Mouse (Mus musculus): Measurements from ENCODE around the gene Sdcbp2.

The Sdcbp2 gene

DNA sequence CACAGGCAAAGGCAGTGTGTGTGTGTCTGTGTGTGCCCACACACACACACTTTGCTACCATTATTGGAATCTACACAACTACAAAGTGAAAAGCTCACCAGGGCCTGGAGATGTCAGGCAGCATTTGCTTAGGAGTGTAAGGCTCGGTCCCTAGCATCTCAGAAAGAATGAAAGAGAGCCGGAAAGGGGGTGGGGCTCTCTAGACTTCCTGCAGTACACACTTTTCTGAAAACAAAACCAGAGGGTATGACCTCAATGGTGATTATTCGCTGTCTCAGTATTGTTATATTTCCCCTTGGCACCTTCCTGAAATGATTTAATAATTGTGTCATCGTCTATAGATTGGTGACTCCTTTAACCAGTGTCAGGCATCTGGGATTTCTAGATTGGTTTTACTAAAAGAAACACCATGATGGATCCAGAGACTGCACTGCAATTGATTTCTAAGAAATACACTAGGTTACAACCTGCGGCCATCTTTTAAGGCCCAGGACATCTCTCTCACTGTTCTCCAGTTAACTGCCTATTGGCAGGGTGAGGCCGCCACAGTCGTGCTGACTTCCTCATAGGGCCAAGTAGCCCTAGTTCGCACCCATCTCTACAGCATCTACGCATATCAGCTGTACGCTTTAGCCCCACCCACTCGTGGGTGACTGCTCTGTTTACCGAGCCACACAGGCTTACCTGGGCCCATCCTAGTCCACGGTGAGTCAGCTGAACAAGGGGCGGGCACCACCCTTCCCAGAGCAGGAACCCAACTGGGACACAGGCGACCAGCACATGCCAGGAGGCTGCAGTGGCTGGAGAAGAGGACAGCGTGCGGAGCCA lies at the start of gene Sdcbp2:
TSS of gene Sdcbp2 (plus strand) at position 750 of the 828 bp plus-strand sequence.
- no peak for DNase-seq (ENCODE audit: low spot score)

GRCm38 (mm10) chr2:151524324-151525041 lies 47.9 kb upstream of the Sdcbp2 start:
- no peak for DNase-seq (ENCODE audit: low spot score)

GRCm38 (mm10) chr2:151525520-151525919 lies 46.9 kb upstream of the Sdcbp2 start:
- no peak for DNase-seq (ENCODE audit: low spot score)

- no peak for DNase-seq (ENCODE audit: low spot score)
These were observed 44.4 kb upstream of the Sdcbp2 start for GRCm38 (mm10) chr2:151528066-151528465.

DNA sequence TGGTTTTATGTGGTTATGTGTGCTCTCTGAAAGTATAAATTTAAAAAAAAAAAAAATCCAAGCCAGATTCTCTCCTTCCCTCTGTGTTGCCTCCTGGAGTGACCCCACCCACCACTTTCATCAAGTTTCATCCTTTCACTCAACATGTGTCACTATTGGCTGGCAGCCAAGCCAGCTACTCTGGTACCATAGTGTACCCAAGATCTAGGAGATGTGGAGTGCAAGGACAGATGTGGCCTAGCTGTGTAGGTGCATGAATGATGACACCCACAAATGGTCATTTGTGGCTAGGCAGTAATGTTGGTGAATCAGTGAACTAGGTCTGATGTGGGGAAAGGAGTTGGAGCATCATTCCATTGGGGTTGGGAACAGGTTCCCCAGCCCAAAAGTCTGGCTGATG lies 43.3 kb upstream of the Sdcbp2 start:
- no peak for DNase-seq (ENCODE audit: low spot score)

DNA sequence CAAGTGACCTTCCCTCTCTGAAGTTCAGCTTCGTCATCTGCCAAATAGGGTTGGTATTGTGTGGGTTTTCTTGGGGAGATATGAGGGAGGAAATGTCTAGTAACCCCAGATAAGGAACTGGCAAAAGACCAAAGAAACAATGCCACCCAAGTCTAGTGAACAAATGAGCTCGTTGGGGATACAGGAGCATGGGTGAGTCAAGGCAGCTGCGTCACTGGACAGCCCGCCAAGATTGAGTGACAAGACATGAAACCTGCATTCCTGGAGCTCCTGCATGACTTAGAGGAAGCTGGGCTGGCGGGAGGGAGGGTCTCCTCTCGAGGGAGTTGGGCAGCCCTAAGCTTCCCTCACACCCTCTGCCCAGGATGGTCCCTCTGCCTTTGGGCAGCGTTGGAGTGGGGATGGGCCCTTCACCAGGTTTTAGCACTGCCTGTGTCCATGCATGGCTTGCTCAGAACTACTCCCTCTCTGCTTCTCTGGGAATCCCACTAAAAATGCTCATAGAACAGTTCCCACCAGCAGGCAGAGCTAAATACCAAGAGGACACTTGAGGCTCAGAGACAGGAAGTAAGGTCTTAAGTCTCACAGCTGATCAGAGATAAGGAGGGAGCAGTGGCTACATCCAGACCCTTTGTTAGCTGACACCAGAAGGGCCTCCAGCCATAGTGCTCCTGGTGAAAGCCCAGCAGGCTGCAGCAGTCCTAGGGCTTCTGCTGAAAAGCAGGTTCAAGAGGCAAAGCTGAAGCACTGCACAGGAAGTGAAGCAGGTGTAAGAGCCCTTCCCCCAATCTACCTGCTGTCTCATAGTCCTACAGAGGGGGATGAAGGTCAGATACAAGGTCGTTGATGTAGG lies 41.8 kb upstream of the Sdcbp2 start:
- DNase-seq (ENCODE audit: low spot score) = no peak

- DNase-seq (ENCODE audit: low spot score) = no peak
These were observed 38.8 kb upstream of the Sdcbp2 start for GRCm38 (mm10) chr2:151533632-151534031.

DNA sequence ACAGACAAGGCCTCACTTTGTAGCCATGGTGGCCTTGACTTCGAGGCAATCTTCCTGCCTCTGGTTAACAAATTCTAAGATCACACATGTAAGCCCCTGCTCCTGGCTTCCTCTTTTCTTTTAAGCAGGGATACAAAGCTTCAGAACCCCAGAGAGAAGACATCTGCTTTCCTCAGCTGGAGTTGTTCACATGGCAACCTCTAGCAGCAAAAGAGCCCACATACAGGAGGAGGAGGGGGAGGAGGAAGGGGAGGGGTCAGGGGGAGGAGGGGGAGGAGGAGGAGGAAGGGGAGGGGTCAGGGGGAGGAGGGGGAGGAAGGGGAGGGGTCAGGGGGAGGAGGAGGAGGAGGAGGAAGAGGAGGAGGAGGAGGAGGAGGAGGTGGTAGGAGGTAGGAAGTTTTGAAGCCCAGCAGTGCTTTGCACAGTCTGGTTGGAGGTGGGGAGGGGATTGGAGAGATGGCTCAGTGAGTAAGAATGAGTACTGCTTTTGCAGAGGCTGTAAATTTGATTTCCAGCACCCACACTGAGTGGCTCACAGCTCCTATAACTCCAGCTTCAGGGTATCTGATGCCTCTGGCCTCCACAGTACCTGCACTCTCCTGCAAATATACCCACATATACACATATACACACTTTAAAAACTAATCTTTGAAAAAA lies 36.3 kb upstream of the Sdcbp2 start:
- no peak for DNase-seq (ENCODE audit: low spot score)

DNA sequence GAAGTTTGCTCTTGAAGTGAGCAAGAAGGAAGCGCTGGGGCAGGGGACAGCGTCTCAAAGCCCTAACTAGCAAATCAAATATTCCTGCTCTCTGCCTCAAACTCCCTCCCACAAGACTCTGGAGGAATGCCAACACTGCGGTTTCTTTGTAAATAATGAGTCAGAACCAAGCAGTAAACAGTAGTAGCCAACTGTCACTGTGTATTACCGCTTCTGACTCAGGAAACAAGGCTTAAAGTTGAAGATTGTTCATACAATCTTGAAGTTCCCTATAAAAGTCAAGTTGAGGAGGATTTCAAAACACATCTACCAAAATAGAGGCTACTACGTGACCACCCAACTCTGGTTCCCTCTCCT lies 35.8 kb upstream of the Sdcbp2 start:
- no peak for DNase-seq (ENCODE audit: low spot score)

GRCm38 (mm10) chr2:151538646-151539045 lies 33.8 kb upstream of the Sdcbp2 start:
- no peak for DNase-seq (ENCODE audit: low spot score)

DNA sequence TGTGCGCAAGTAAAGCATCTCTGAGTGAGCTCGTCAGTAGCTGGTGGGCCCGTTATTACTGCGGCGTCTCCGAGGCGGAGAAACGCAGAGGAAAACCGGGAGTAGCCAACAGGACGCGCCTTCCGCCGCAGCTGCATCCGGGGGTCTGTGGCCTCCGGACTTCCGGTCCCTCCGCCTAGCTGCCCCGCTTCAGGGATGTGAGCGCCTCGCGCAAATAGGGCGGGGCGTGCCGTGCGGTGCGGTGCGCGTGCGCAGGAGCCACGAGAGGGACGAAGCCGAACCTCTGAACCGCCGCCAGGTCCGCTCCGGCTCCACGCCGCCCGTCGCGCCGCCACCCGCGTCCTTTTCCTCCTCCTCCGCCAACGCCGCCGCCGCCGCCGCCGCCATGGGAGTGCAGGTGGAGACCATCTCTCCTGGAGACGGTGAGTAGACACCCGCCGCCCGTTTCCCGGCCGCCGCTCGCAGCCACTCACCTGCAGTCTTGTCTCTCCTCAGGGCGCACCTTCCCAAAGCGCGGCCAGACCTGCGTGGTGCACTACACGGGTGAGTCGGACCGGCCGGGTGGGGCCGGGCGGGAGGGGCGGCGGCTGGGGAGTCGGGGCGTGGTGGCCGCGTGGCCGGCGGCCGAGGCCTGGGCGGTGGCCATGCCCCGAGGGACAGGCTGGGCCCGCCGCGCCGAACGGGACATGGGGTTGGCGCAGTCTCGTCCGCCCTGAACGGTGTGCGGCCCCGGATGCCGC lies 29.9 kb upstream of the Sdcbp2 start, which contains the start of gene Fkbp1a:
TSS of gene Fkbp1a (plus strand) at position 161 of the 740 bp plus-strand sequence.
- peak; percentile 97 for DNase-seq (ENCODE audit: low spot score)

DNA sequence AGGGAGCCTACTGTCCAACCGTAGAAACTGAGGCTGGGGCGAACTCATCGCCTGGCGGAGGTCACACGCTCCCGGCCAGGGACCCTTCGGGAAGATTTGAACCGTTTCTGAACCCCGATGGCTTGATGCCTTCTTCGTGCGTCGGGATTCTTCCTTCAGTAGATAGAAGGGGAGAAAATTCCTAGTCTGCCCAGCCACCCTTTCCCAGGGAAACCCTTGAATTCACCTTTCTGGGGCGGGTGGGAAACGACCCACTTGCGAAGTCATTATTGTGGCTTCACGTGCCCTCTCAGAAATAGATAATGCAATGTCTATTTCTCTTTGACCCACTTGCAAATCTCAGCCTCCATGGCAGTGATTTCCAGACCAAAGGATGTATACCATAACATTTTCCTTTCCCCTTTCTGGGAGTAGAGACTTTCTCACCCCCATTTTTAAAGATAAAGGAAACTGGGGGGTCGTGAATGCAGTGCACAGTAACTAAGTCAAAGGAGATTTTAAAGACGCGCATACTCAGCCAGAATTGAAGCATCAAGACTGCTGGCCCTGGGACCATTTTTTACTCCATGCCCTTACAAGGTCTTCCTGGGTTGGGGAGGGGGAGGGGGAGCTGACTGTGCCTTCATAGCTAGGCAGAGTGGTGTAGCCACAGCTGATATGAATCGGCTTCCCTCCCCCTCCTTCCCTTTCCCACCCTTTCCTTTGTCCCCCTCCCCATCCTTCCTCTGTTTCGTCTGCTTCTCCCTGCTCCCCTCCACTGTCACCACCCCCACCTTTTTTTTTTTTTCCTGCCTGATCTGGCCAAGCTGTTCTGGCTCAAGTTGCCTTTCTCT lies 29.1 kb upstream of the Sdcbp2 start:
- DNase-seq (ENCODE audit: low spot score) = peak; percentile 52

DNA sequence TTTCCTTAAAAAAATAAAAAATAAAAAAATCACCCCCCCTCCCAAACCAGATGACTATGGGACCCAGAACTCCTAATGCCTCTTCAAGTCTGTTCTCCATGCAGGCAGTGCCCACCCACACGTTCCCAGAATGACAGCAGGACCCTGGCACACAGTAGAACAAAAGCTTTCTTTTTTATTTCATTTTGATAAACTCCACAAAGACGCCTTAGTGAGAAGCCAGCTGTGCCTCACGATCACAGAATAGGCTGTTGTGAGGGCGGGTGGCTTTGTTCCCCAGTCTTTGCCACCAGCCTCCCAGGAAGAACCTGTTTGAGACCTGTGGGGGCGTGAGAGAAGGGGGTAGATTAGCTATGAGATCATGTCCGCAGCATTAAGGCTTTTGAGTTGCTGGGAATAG lies 27.7 kb upstream of the Sdcbp2 start:
- peak; percentile 67 for DNase-seq (ENCODE audit: low spot score)

DNA sequence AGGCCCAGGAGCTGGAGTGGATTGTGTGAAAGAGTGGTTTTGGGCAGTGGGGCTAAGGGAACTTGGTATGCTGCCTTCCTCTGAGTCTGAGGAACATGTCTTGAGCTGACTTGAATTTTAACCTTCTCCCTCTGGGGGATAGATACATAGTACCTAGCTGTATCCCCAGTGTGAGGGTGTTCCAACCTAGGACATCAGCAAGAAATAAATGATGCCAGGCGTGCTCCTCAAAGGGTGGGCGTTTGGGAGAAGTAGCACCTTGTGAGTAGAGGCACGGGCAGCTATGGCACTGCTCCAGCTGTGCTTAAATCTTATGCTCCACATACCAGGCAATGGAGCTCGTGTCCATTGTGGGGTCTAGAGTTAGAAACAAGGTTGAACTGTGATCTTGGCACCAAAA lies 25.9 kb upstream of the Sdcbp2 start:
- DNase-seq (ENCODE audit: low spot score) = no peak

DNA sequence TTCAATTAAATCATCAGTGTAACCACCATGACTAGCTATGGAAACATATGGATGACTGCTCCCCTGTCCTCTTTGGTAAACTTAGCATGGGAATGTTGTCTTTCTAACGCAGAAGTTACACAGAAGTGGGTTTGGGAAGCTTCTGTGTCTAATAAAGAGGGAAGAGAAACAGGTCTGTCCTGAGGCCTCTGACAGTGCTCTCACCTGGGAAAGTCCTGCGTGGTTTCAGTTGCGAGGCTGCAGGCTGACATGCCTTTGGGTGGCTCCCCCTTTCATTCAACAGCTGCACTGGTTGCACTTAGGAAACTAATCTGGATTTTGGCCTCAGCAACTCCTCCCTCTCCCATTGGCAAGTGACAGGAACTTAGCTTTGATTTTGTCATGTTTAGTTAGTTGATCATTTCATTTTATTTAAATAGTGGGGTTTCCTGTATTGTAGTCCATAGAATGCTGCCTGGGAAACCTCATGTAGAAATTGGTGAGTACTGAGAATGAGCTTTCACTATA lies 22.8 kb upstream of the Sdcbp2 start:
- DNase-seq (ENCODE audit: low spot score) = no peak

DNA sequence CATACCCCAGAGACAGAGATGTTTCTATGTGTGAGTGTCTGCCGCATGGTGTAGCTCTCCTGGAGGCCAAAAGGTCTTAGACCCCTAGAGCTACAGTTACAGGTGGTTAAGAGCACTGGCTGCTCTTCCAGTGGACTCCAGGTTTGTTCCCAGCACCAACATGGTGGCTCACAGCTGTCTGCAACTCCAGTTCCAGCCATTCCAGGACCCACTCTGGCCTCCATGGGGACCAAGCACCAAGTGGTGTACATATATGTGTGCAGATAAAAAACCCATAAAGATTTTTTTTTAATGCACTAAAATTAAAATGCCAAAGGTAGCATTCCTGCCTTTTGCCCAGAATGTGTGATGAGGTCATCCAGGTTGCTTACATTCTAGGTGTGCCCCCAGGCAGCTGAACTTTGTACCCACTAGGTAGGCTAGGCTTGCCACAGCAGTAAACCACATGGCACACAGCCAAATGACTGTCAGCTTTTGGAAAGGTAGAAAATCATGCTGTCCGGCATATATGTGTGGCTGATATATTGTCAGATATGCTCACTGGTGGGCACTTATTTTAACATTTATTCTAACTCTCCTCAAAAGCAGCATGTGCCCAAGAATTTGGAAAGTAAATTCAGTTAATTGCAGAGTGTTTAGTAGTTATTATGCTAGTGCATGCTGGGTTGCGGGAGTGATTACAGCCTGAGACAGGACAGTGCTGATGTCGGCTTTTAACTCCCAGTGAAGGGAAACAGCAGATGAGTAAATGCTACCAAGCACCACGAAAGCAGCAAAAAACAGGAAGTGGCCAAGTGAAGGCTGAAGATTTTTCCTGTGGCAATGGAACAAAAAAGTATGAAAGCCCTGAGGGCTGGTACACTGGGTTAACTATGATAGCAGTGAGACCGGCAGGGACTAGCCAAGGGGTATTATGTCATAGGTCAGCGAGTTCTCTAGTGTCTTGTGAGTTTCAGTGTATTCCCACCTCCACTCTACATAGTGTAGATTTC lies 9.2 kb upstream of the Sdcbp2 start:
- DNase-seq (ENCODE audit: low spot score) = no peak

- no peak for DNase-seq (ENCODE audit: low spot score)
These were observed 8.4 kb upstream of the Sdcbp2 start for GRCm38 (mm10) chr2:151564006-151564405.

DNA sequence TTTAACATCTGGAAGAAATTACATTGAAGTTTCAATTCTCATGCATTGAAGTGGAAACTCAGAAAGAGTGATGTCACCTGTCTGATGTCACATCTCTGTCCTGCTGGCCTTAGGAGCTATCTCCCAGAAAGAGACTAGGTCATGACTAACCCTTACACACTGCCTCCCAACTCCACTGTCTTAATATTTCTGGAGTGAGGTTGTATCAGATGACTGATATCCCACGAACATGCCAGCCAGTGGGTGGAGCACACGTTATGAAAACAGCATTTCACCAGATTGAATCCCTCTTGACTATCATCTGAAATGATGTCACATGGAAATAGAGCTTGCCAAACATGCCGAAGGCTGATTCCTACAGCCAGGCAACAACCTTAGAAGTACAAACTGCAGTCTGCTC lies 7.4 kb upstream of the Sdcbp2 start:
- DNase-seq (ENCODE audit: low spot score) = no peak

DNA sequence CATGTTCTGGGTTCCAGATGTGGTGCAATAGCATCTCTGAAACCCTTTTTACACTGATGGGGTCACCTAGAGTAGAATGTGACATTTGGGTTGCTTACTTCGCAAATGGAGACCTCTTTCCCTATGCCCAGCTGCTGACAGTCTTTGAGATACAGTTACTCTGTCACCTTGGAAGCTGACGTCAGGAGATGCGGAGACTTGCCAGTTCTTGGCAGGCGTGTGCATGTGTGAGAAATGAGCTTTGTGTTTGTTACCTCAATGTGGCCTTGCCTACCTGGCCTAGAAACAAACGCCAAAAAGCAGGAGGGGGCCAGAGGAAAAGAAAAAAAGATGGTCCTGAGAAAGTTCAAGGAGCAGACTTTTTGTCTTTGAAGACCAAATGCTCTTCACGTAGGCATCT lies 5.6 kb upstream of the Sdcbp2 start:
- DNase-seq (ENCODE audit: low spot score) = no peak
